Mouse (Mus musculus): ENCODE data around the gene Mcm10. TPM values are rescaled to one million over a fixed set of nuclear protein-coding genes. Genes with fewer than 3 reads are reported as not detected.

Mcm10 gene
- total and polyA plus RNA-seq, 3 experiments, result 102 to 214 (median 107) TPM

DNA sequence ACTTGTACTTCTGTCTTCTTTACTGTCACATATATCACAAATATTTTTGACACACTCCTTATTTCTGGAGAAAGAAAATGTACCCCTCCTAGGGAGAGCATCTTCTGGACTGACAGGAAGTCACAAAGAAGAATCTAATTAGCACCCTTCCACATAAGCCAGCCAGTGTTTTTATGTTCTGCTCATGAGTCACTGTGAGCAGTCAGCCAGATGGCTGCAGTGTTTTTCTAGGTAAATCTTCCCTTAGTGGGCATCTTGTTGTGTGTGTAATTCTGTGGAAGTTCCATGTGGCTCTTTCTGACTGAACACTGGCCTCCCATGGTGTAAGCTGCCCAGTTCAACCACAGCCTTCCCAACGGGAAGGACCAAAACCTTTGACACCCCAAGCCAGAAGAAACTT is 7.1 kb upstream of the Mcm10 start:
- Histone ChIP-seq H3K9me3 (replicated peaks; ENCODE audit: insufficient read depth, low read length) (no peaks in the 10 kb centered on the region), H3K9ac (ENCODE audit: control insufficient read depth, low read depth, low read length, poor library complexity, severe bottlenecking) (no peak overlapping the region), H3K79me2 (ENCODE audit: control insufficient read depth, insufficient read depth, low read length, poor library complexity) (no peaks in the 10 kb centered on the region), H3K27me3 (ENCODE audit: control insufficient read depth in 1 of 2, insufficient read depth in 2 of 2, low read length in 2 of 2) (no peaks in the 10 kb centered on the region), H3K27ac (ENCODE audit: control insufficient read depth, low read depth, low read length) (no peak overlapping the region), H3K4me1 (ENCODE audit: control insufficient read depth in 1 of 2, insufficient read depth in 2 of 2, low read length in 2 of 2) (no peaks in the 10 kb centered on the region; a peak in 1 of 4 replicates), H3K4me3 (ENCODE audit: control insufficient read depth in 1 of 2, insufficient read depth in 1 of 2, low read depth in 2 of 2, low read length in 2 of 2) (no peak overlapping the region), H3K36me3 (ENCODE audit: control insufficient read depth in 1 of 2, insufficient read depth in 2 of 2, low read length in 2 of 2) (peaks cover 0 to 2% of the 10 kb centered on the region in 2 experiments; a peak in 2 of 4 replicates)
- no peak for TF ChIP-seq ZKSCAN1 (IDR thresholded peaks at IDR 0.05; ENCODE audit: low read depth, low read length)
- TF ChIP-seq POLR2AphosphoS5 (IDR thresholded peaks at IDR 0.05; ENCODE audit: borderline replicate concordance, low read depth, low read length), result no peak
- TF ChIP-seq RAD21 (IDR thresholded peaks at IDR 0.05; ENCODE audit: low read depth, low read length), result no peak
- no peak for TF ChIP-seq SIN3A (IDR thresholded peaks at IDR 0.05; ENCODE audit: low read length)
- DNase-seq (ENCODE audit: low read depth, low spot score), result no peak

GRCm38 (mm10) chr2:5016922-5017321 is 4.3 kb upstream of the Mcm10 start:
- peaks cover 4% of the 10 kb centered on the region for H3K79me2 ChIP-seq (ENCODE audit: control insufficient read depth, insufficient read depth, low read length, poor library complexity)
- TF ChIP-seq GABPA (IDR thresholded peaks at IDR 0.05; ENCODE audit: low read depth, low read length) (no peak), NRF1 (IDR thresholded peaks at IDR 0.05; ENCODE audit: insufficient read depth, low read depth, low read length, poor library complexity, severe bottlenecking) (no peak), CHD1 (IDR thresholded peaks at IDR 0.05; ENCODE audit: low read depth, low read length) (no peak), KAT2A (conservative IDR thresholded peaks at IDR 0.05; ENCODE audit: low read depth, low read length) (no peak), MYB (IDR thresholded peaks at IDR 0.05; ENCODE audit: low read depth, low read length) (no peak), SMC3 (IDR thresholded peaks at IDR 0.05; ENCODE audit: low read depth, low read length) (no peak), ZC3H11A (IDR thresholded peaks at IDR 0.05; ENCODE audit: low read depth, low read length) (no peak), ZKSCAN1 (IDR thresholded peaks at IDR 0.05; ENCODE audit: low read depth, low read length) (no peak), RCOR1 (IDR thresholded peaks at IDR 0.05; ENCODE audit: low read depth, low read length) (no peak), MAX (IDR thresholded peaks at IDR 0.05; ENCODE audit: low read length) (no peak), POLR2A (IDR thresholded peaks at IDR 0.05; ENCODE audit: control insufficient read depth in 1 of 2, insufficient read depth in 1 of 2, low read depth in 1 of 2, low read length in 2 of 2, poor library complexity in 1 of 2) (no peak), HCFC1 (IDR thresholded peaks at IDR 0.05; ENCODE audit: low read depth, low read length) (no peak), TAL1 (IDR thresholded peaks at IDR 0.05; ENCODE audit: low read length) (no peak)
- H3K36me3 ChIP-seq (ENCODE audit: control insufficient read depth in 1 of 2, insufficient read depth in 2 of 2, low read length in 2 of 2), result peaks cover 0 to 18% of the 10 kb centered on the region in 2 experiments; a peak in 3 of 4 replicates
- no peaks in the 10 kb centered on the region for H3K9me3 ChIP-seq (replicated peaks; ENCODE audit: insufficient read depth, low read length)
- H3K9ac ChIP-seq (ENCODE audit: control insufficient read depth, low read depth, low read length, poor library complexity, severe bottlenecking), result no peak overlapping the region
- no peaks in the 10 kb centered on the region for H3K27me3 ChIP-seq (ENCODE audit: control insufficient read depth in 1 of 2, insufficient read depth in 2 of 2, low read length in 2 of 2)
- no peak for DNase-seq (ENCODE audit: low read depth, low spot score)
- H3K4me1 ChIP-seq (ENCODE audit: control insufficient read depth in 1 of 2, insufficient read depth in 2 of 2, low read length in 2 of 2), result peaks cover 2 to 14% of the 10 kb centered on the region in 2 experiments; a peak in 3 of 4 replicates
- H3K27ac ChIP-seq (ENCODE audit: control insufficient read depth, low read depth, low read length), result no peak overlapping the region
- no peak overlapping the region for H3K4me3 ChIP-seq (ENCODE audit: control insufficient read depth in 1 of 2, insufficient read depth in 1 of 2, low read depth in 2 of 2, low read length in 2 of 2)

Data from MEL (cell line).